Mouse (Mus musculus) megakaryocyte, adult 5-6 weeks (primary cell): ENCODE results near the gene Dmc1. TPM values are rescaled to one million over a fixed set of nuclear protein-coding genes. Genes with fewer than 3 reads are reported as not detected.

ENCODE experiments used
- ATAC-seq: 2 replicates; pipeline ENCODE4 v1.8.0; 2016; ENCODE audit warnings: mild to moderate bottlenecking, inconsistent platforms; ENCODE audit not compliant: poor library complexity, severe bottlenecking
- total RNA-seq, 2 experiments: library from RNA; stranded (forward) in 1 of 2; stranded (reverse) in 1 of 2; fragments of 153-499, 151-499 nt in 1 of 2; fragments of 221-1000, 200-1000 nt in 1 of 2; gene quantifications; 2 replicates each; pipeline versions ENCODE4 v1.2.3 to v1.2.4; 2015 to 2017

Gene Dmc1
- 3.7 and 7.0 TPM in 2 replicates for total RNA-seq (2015)
- 5.1 and 5.3 TPM in 2 replicates for total RNA-seq (2017)

DNA sequence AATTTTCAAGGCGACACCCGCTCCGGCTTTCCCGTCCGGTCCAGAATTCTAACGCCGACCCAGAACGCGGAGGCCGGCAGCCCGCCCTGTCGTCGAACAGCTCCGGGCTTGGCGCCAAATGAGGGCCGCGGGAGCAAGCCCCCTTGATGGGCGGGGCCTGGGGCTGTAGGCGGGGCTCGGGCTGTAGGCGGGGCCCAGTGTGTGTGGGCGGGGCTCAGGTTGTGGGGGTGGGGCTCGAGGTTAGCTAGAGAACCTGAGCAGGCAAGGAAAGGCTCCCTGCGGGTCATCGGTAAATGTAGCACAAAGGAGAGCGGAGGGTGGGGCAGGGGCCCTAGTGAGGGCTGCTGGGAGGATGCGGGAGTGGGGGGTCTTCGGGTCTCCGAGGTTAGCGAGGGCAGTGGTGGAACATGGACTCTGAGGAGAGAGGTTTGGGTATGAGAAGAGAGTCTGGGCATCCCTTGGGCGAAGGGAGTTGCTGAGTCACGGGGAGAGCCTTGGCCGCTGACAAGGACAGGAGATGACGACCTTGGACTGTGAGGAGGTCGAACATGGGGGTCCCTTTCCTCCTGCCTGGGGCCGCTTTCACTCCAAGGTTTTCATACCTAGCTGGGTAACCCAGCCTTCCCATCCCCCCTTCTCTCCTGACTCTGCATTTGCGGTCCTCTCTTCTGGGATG is at the start of gene Dmc1:
TSS of gene Dmc1 (minus strand) at position 120 of the 676 bp plus-strand sequence.
- peak; percentile 68 for ATAC-seq

DNA sequence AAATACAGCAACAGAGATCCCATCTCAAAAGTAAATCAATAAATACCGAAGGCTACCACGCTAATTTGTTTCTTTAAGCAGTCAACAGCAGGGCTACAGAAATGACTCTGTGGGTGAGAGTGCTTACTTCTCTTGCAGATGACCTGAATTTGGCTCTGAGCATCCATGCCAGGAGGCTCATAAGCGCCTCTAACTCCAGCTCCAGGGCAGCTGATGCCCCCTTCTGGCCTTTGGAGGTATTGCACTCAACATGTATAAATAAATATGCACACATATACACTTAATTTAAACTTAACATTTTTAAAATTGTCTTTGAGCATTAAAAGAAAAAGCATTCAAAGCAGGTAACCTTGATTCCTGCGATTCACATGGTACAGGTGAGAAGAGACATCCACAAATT is 46.6 kb upstream of the Dmc1 start:
- no peak for ATAC-seq

GRCm38 (mm10) chr15:79650569-79650968 is 45.7 kb upstream of the Dmc1 start:
- peak; percentile 88 for ATAC-seq

GRCm38 (mm10) chr15:79648130-79648529 is 43.2 kb upstream of the Dmc1 start:
- no peak for ATAC-seq

DNA sequence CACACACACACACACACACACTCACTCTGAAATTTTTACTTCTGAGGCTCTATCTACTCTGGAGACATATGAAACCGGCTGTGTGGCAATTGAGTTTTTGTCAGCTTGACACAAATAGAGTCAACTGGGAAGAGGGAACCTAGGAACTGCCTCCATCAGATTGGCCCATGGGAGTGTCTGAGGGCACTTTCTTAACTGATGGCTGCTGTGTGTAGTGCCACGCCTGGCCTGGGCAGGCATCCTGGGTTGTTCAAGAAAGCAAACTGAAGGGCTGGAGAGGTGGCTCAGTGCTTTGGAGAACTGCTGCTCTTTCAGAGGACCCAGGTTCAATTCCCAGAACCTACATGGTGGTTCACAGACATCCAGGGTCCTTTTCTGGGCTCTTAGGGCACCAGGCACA is 40.6 kb upstream of the Dmc1 start:
- no peak for ATAC-seq

GRCm38 (mm10) chr15:79641135-79641817 is 36.4 kb upstream of the Dmc1 start:
- ATAC-seq, result no peak

GRCm38 (mm10) chr15:79630471-79630870 is 25.6 kb upstream of the Dmc1 start:
- no peak for ATAC-seq

DNA sequence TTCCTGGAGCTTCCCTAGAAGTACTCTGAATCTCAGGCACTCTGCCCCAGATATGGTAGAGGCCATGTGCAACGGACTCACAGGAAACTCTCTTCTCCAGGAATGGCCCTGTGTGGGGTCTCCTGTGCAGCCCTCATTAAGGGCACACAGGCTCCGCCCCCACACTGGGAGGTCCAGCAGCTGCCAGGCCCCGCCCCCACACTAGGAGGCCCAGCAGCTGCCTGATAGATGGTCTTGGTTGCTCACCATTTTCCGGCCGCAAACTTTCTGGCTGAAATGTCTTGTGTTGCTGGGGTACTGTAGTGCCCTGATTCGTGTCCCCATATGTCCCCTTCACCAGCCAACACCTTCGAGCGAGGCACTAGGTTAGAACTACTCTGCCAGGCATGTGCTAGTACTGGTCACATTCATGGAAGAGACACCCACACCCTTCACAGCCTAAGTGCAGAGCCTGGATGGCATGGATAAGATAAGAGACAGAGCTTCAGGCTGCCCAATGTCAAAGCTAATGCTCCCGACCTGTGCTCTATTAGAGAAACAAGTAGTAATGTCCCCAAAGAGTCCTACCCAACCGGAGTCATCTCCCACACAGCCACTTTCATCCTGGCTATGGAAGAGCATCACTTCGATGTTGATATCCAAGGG is 15.0 kb upstream of the Dmc1 start:
- no peak for ATAC-seq

GRCm38 (mm10) chr15:79618456-79618855 is 13.5 kb upstream of the Dmc1 start:
- no peak for ATAC-seq

GRCm38 (mm10) chr15:79617135-79617534 is 12.2 kb upstream of the Dmc1 start:
- ATAC-seq, result no peak

- ATAC-seq, result no peak
Observed at GRCm38 (mm10) chr15:79616729-79617128, 11.8 kb upstream of the Dmc1 start.

DNA sequence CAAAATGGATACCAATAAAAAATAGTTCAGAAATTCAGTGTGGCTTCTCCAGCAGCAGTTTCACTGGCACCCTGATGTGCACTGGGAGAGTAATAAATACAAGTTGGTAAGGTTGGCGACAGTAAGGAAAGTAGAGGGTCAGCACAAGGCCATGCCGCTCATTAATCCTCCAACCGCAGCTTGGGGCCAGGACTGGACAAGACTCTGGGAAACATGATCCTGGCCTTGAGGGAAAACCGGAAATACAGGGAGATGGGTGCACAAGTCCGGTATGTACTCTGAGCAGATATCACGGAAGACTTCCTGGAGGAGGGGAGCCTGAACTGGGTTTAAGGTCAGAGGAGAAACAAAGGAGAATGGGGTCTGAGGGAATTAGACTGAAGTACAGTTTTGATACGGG is 10.6 kb upstream of the Dmc1 start:
- ATAC-seq, result no peak

DNA sequence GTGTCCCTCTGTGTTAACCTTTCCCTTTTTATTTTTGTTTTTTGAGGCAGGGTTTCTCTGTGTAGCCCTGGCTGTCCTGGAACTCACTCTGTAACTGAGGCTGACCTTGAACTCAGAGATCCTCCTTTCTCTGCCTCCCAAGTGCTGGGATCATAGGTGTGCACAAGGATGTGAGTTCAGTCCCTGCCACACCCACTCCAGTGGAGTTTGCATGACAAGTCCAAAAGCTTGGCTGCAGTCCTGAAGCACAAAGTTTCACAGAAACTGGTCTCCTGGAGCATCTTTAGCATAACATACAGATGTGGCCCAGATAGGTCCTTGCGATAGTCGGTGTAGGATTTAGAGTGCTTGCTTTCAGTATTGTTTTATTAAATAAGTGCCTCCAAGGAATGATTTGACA is 4.3 kb upstream of the Dmc1 start:
- no peak for ATAC-seq

GRCm38 (mm10) chr15:79608214-79608613 is 3.3 kb upstream of the Dmc1 start:
- no peak for ATAC-seq

GRCm38 (mm10) chr15:79607757-79608156 is 2.8 kb upstream of the Dmc1 start:
- ATAC-seq, result no peak

GRCm38 (mm10) chr15:79606161-79606560 is 1.3 kb upstream of the Dmc1 start:
- ATAC-seq, result no peak

- ATAC-seq, result no peak
Observed at GRCm38 (mm10) chr15:79600176-79600575, 4.7 kb downstream of the Dmc1 start.

- no peak for ATAC-seq
Observed at GRCm38 (mm10) chr15:79598715-79599114, 6.2 kb downstream of the Dmc1 start.

- no peak for ATAC-seq
Observed at GRCm38 (mm10) chr15:79581581-79581980, 23.3 kb downstream of the Dmc1 start.

- ATAC-seq, result no peak
Observed at GRCm38 (mm10) chr15:79577671-79578426, 27.1 kb downstream of the Dmc1 start.

- ATAC-seq, result no peak
Observed at GRCm38 (mm10) chr15:79576947-79577346, 28.0 kb downstream of the Dmc1 start.
